Mouse (Mus musculus) heart, adult 11 months (tissue): ENCODE results near the gene Csde1.

Experiments
- DNase-seq: peaks from one replicate; pipeline ENCODE4 v3.0.0; 2022

Csde1 gene

GRCm38 (mm10) chr3:103066927-103067326, 46.7 kb downstream of the Csde1 start:
- peak; percentile 50 for DNase-seq

DNA sequence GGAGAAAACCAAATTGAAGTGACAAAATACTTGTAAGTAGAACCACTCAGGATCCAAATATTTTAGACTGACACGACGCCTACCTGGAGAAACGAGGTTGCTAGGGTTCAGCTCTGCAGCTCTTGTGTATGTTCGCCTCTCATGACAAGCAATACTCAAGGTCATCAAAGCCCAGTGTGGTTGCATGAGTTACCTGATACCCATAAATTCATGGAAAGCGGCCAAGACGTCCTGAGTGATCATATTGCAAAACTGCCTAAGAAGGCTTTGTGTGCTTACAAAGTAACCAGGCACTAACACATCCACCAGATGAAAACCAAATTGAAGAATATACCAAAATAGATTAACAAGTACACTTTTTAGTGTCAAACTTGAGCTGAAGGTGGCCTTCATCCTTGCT, 48.7 kb downstream of the Csde1 start:
- peak; percentile 51 for DNase-seq

DNA sequence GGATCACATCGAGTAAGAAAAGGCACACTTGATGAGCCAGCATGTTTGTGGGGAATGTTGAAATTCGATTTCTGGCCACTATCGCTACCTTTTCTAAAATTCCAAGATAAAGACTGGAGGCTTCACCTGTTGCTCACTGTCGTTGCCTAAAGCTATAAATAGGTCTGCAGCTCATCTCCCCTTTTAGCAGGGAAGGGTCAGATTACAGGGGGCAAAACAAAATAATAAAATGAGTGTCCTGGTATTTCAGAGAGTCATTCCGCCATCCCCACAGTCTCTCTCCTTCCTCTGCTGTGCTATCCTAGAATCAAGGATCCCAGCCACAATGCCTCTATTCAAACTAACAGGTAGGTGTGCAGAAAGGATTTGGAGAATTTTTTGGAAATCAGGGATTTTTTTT, 53.5 kb downstream of the Csde1 start, which contains the start of gene Ampd1:
Gene Ampd1, plus strand, starts transcription at position 244 of the 400 bp plus-strand sequence.
- DNase-seq: peak; percentile 48

DNA sequence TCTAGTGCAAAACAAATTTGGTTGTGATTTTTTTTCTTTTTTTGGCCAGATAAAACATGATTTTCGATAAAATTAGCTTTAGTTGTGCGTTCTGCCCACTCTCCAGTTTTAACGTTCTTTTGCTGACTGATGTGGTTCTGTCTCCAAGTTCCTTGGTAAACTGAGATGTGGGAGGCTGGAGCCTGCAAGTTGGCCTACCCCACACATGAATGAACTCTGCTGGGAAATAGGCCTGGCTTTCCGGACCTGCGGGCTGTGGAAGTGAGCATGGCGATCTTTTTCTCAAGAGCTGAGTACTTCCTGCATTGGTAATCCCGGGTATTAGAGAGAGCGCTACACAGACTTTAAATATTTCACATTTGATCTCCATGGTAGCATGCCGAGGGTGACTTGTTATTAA, 55.6 kb downstream of the Csde1 start:
- DNase-seq: peak; percentile 15

DNA sequence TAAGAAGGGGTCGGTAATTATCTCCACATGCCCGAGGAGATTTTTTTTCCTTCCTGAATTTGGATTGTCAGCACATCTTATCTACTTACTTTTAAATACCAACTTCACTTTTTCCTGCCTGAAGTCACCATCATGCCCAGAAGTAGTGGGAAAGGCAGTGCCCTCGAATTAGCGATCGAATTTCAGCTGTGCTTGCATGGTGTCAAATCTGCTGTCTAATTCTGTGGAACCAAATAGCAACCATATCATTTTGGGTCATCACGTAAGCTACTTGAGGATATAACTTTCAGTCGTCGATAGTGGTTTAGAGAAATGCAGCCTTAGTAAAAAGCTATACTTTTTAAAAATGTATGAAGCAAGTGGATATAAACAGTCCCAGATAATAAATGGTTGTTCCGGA, 56.2 kb downstream of the Csde1 start:
- peak; percentile 45 for DNase-seq

DNA sequence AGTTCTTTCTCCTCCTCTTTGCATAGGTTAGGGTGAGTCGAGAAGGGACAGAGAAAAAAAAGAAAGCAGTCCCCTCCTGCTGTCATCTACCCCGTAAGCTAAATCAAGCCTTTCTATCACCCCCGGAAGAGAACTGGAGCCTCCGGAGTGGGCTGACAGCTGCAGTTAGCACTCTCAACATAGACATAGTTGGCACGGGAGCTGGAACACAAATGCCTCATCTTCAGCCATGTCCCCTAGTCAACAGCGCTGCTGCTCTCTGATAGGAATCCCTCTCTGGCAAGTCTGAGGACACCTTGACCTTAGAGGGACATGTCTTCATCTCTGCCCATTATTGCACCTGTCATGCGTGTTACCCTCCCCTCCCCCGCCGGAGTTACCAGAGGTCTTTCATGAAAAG, 59.1 kb downstream of the Csde1 start:
- DNase-seq: peak; percentile 74

DNA sequence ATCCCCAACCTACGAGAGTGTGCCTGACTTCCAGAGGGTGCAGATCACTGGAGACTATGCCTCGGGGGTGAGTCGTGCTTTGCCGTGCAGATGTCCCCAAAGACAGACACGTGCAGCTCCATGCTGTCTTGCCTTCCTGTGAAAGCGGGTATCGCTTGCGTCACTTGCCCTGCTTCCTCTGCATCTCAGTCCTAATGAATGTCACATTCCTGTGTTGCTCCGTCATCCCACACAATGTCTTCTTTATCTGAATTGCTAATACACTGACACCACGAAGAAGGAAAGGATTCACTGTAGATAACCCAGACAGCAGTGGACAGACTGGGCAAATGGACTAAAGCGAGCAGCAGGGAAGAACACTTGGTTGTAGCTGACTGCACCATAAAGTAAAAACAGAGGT, 60.8 kb downstream of the Csde1 start:
- DNase-seq: no peak

DNA sequence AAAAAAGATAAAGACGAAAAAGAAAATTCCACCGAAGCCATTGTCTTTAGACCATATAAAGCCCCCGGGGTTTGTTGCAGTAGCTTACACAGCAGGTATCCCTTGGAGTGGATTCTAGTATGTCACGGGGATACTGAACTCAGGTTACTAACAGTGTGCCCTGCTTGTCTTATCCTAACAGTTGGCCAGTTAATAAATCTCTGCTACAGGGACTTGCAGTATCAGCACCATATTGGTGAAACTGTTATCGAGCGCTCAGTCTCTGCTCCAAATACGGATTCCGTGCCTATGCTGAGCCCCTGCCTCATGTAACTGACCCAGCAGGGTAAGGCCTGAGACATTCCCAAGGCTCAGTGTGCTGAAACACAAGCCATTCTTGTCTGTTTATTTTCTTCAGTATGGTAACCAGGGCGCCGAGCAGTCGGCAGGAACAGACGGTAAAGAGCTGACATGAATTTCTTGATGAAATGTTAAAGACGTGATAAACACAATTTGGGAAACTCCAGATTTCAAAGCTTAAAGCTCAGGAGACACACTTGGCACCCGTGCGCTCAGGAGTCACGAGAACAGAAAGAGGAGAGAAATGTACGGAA, 61.7 kb downstream of the Csde1 start:
- DNase-seq: peak; percentile 77

- DNase-seq: peak; percentile 68
Observed at GRCm38 (mm10) chr3:103082761-103083160, 62.5 kb downstream of the Csde1 start.

GRCm38 (mm10) chr3:103085986-103086385, 65.8 kb downstream of the Csde1 start:
- no peak for DNase-seq

- no peak for DNase-seq
Observed at GRCm38 (mm10) chr3:103091753-103092152, 71.5 kb downstream of the Csde1 start.

- DNase-seq: peak; percentile 90
Observed at GRCm38 (mm10) chr3:103098662-103099061, 78.4 kb downstream of the Csde1 start.

DNA sequence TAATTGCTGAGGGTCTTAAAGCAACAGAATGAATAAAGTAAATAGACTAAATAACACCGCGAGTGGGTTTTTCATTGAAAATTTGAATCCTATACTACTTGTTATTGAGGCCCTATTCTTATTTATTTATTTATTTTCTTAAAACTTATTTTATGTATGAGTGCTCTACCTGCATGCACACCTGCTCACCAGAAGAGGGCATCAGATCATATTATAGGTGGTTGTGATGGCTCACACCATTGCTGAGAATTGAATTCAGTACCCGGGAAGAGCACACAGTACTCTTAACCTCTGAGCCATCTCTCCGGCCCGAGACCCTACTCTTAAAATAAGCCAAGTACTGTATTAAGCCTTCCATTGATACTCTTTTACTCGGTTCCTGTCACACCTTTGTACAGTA, 79.4 kb downstream of the Csde1 start:
- DNase-seq: no peak

- no peak for DNase-seq
Observed at GRCm38 (mm10) chr3:103100735-103101134, 80.5 kb downstream of the Csde1 start.

GRCm38 (mm10) chr3:103101194-103101593, 81.0 kb downstream of the Csde1 start:
- DNase-seq: no peak

GRCm38 (mm10) chr3:103101909-103102308, 81.7 kb downstream of the Csde1 start:
- DNase-seq: peak; percentile 89

GRCm38 (mm10) chr3:103102454-103103390, 82.5 kb downstream of the Csde1 start, which contains the start of gene Dennd2c:
Gene Dennd2c (plus strand): TSS chr3:103102604.
- peak; percentile 99 for DNase-seq
